Mouse (Mus musculus) ES-Bruce4 (cell line): ENCODE measurements at regions not wholly inside any gene's neighbourhood (a gene's known extent, or its start where the extent isn't known, plus 50 kb on each side); places are given as distances from the start of the nearest gene placed in this dataset.

Source experiments
- H3K27ac ChIP-seq: 2 replicates; pipeline ENCODE4 v1.5.1; 2012; ENCODE audit warnings: low read length, inconsistent platforms; ENCODE audit not compliant: insufficient read depth
- H3K27me3 ChIP-seq: 2 replicates; pipeline ENCODE4 v1.6.1; 2012; ENCODE audit warnings: mild to moderate bottlenecking, low read length, inconsistent platforms; ENCODE audit not compliant: control insufficient read depth, poor library complexity, insufficient read depth, severe bottlenecking
- H3K36me3 ChIP-seq: 2 replicates; pipeline ENCODE4 v1.6.1; 2012; ENCODE audit warnings: inconsistent platforms, mild to moderate bottlenecking, low read length, moderate library complexity; ENCODE audit not compliant: control insufficient read depth, poor library complexity, insufficient read depth, severe bottlenecking
- H3K4me1 ChIP-seq: one replicate; pipeline ENCODE4 v1.8.1; 2011; ENCODE audit warnings: low read length; ENCODE audit not compliant: control insufficient read depth, insufficient read depth
- H3K4me3 ChIP-seq: 2 replicates; pipeline ENCODE4 v1.5.1; 2011; ENCODE audit warnings: low read depth, mild to moderate bottlenecking, low read length
- H3K9ac ChIP-seq: 2 replicates; pipeline ENCODE4 v1.6.1; 2012; ENCODE audit warnings: low read depth, mild to moderate bottlenecking, inconsistent platforms; ENCODE audit not compliant: poor library complexity, severe bottlenecking
- H3K9me3 ChIP-seq: replicated peaks from 2 replicates; pipeline ENCODE4 v1.6.1; 2012; ENCODE audit warnings: mild to moderate bottlenecking, low read length, inconsistent platforms; ENCODE audit not compliant: control insufficient read depth, poor library complexity, insufficient read depth, severe bottlenecking
- CTCF ChIP-seq: IDR thresholded peaks from one replicate; pipeline ENCODE4 v1.8.1; 2011; ENCODE audit warnings: low read depth, low read length
- EP300 ChIP-seq: IDR thresholded peaks from 2 replicates; pipeline ENCODE4 v1.6.1; 2011; ENCODE audit warnings: low read depth, low read length; ENCODE audit not compliant: insufficient read depth
- POLR2A ChIP-seq: IDR thresholded peaks from one replicate; pipeline ENCODE4 v1.8.1; 2011; ENCODE audit warnings: low read length; ENCODE audit not compliant: insufficient read depth

- Histone ChIP-seq H3K4me1 (no peaks in the 10 kb centered on the region), H3K27me3 (no peaks in the 10 kb centered on the region), H3K9me3 (no peaks in the 10 kb centered on the region), H3K4me3 (no peak overlapping the region), H3K36me3 (no peaks in the 10 kb centered on the region), H3K27ac (no peak overlapping the region), H3K9ac (no peak overlapping the region)
- TF ChIP-seq POLR2A (no peak), CTCF (no peak), EP300 (no peak)
Observed at GRCm38 (mm10) chr5:51882594-51882993, 307.7 kb downstream of the Dhx15 start.

GRCm38 (mm10) chr5:51882173-51882572 lies 308.1 kb downstream of the Dhx15 start:
- TF ChIP-seq POLR2A (no peak), EP300 (no peak), CTCF (no peak)
- H3K36me3 ChIP-seq = no peaks in the 10 kb centered on the region
- no peak overlapping the region for H3K9ac ChIP-seq
- no peaks in the 10 kb centered on the region for H3K4me1 ChIP-seq
- no peaks in the 10 kb centered on the region for H3K9me3 ChIP-seq
- H3K27me3 ChIP-seq = no peaks in the 10 kb centered on the region
- no peak overlapping the region for H3K27ac ChIP-seq
- H3K4me3 ChIP-seq = no peak overlapping the region

- H3K27me3 ChIP-seq = no peaks in the 10 kb centered on the region
- H3K27ac ChIP-seq = no peak overlapping the region
- TF ChIP-seq EP300 = no peak
- TF ChIP-seq CTCF = no peak
- TF ChIP-seq POLR2A = no peak
- H3K4me1 ChIP-seq = no peaks in the 10 kb centered on the region
- no peaks in the 10 kb centered on the region for H3K36me3 ChIP-seq
- H3K9me3 ChIP-seq = no peaks in the 10 kb centered on the region
- H3K4me3 ChIP-seq = no peak overlapping the region
- H3K9ac ChIP-seq = no peak overlapping the region
Observed at GRCm38 (mm10) chr5:51876846-51877245, 309.3 kb upstream of the Ppargc1a start.

GRCm38 (mm10) chr5:51873571-51873970 lies 306.0 kb upstream of the Ppargc1a start:
- Histone ChIP-seq H3K9ac (no peak overlapping the region), H3K36me3 (no peaks in the 10 kb centered on the region), H3K4me3 (no peak overlapping the region), H3K27ac (no peak overlapping the region), H3K9me3 (no peaks in the 10 kb centered on the region), H3K4me1 (no peaks in the 10 kb centered on the region), H3K27me3 (no peaks in the 10 kb centered on the region)
- TF ChIP-seq POLR2A (no peak), CTCF (no peak), EP300 (no peak)

- no peaks in the 10 kb centered on the region for H3K9me3 ChIP-seq
- no peaks in the 10 kb centered on the region for H3K36me3 ChIP-seq
Observed at GRCm38 (mm10) chr5:51871735-51872134, 304.2 kb upstream of the Ppargc1a start.

GRCm38 (mm10) chr5:51868223-51868713 lies 300.7 kb upstream of the Ppargc1a start:
- no peak for TF ChIP-seq POLR2A
- TF ChIP-seq CTCF = no peak
- TF ChIP-seq EP300 = no peak

More at GRCm38 (mm10) chr5:51871735-51872134, 304.2 kb upstream of the Ppargc1a start:
- Histone ChIP-seq H3K27ac (no peak overlapping the region), H3K9ac (no peak overlapping the region), H3K4me1 (no peaks in the 10 kb centered on the region), H3K27me3 (no peaks in the 10 kb centered on the region), H3K4me3 (no peak overlapping the region)
- no peak for TF ChIP-seq EP300
- TF ChIP-seq CTCF = no peak
- no peak for TF ChIP-seq POLR2A

More at GRCm38 (mm10) chr5:51868223-51868713, 300.7 kb upstream of the Ppargc1a start:
- Histone ChIP-seq H3K9ac (no peak overlapping the region), H3K36me3 (no peaks in the 10 kb centered on the region), H3K4me3 (no peak overlapping the region), H3K27ac (no peak overlapping the region), H3K9me3 (no peaks in the 10 kb centered on the region; the same call in 1 of the 2 replicates), H3K27me3 (no peaks in the 10 kb centered on the region), H3K4me1 (no peaks in the 10 kb centered on the region)
